Mouse (Mus musculus) forebrain, embryonic 11.5 days (tissue): Measurements from ENCODE around the gene Wtip. TPM values are rescaled to one million over a fixed set of nuclear protein-coding genes. Genes with fewer than 3 reads are reported as not detected.
"Not testable (repeated sequence)": the region's sequence is repeated elsewhere in the genome, so short reads cannot be mapped to it uniquely, and the experiment has no call there.

Experiments used
- ATAC-seq: fragments of 200-750 bp; cut with Nextera tagmentation; replicated peaks from 2 replicates; pipeline ENCODE4 v1.8.0; 2017; ENCODE audit warnings: moderate TSS enrichment; ENCODE audit not compliant: low FRiP score
- DNase-seq: peaks from one replicate; pipeline ENCODE4 v3.0.0-alpha.2; 2017; ENCODE audit warnings: low spot score
- H3K27ac ChIP-seq: fragments of 300-500 bp; sonication (generic); 2 replicates; pipeline ENCODE4 v1.5.1; 2014; ENCODE audit warnings: low read depth, low read length
- H3K27me3 ChIP-seq: fragments of 300-500 bp; sonication (generic); 2 replicates; pipeline ENCODE4 v1.6.1; 2014; ENCODE audit warnings: mild to moderate bottlenecking, low read length, mixed read lengths; ENCODE audit not compliant: control insufficient read depth, insufficient read depth
- H3K36me3 ChIP-seq: fragments of 300-500 bp; sonication (generic); 2 replicates; pipeline ENCODE4 v1.6.1; 2014; ENCODE audit warnings: mild to moderate bottlenecking, low read length, moderate library complexity, mixed read lengths; ENCODE audit not compliant: control insufficient read depth, insufficient read depth
- H3K4me1 ChIP-seq: fragments of 300-500 bp; sonication (generic); replicated peaks from 2 replicates; pipeline ENCODE4 v1.6.1; 2014; ENCODE audit warnings: low read length, mixed read lengths; ENCODE audit not compliant: control insufficient read depth, insufficient read depth
- H3K4me2 ChIP-seq: fragments of 300-500 bp; sonication (generic); 2 replicates; pipeline ENCODE4 v1.6.1; 2014; ENCODE audit warnings: low read depth, mild to moderate bottlenecking, low read length, moderate library complexity, mixed read lengths; ENCODE audit not compliant: severe bottlenecking
- H3K4me3 ChIP-seq: fragments of 300-500 bp; sonication (generic); 2 replicates; pipeline ENCODE4 v1.5.1; 2014; ENCODE audit warnings: low read depth, low read length
- H3K9ac ChIP-seq: fragments of 300-500 bp; sonication (generic); 2 replicates; pipeline ENCODE4 v1.6.1; 2014; ENCODE audit warnings: low read length
- H3K9me3 ChIP-seq: fragments of 300-500 bp; sonication (generic); 2 replicates; pipeline ENCODE4 v1.6.1; 2016; ENCODE audit warnings: low read length, mixed read lengths; ENCODE audit not compliant: control insufficient read depth
- whole genome bisulfite sequencing: fragments of 180-500 bp; shearing (Covaris S2); extraction: QIAGEN DNeasy Blood & Tissue Kit; methylation state at CpG from one replicate; pipeline ENCODE4 v1.1.7; 2014; 5-methylcytosine and 5-hydroxymethylcytosine counted together
- polyA plus RNA-seq: library from polyadenylated mRNA; unstranded; fragments of >200 nt; fragmentation: Nextera tagmentation; extraction: Ambion mirVana; gene quantifications from 2 replicates; pipeline ENCODE4 v1.2.1, GENCODE M21; 2014

The Wtip gene
- polyA plus RNA-seq, 1 experiment from 2014 or later: 3.9 TPM

DNA sequence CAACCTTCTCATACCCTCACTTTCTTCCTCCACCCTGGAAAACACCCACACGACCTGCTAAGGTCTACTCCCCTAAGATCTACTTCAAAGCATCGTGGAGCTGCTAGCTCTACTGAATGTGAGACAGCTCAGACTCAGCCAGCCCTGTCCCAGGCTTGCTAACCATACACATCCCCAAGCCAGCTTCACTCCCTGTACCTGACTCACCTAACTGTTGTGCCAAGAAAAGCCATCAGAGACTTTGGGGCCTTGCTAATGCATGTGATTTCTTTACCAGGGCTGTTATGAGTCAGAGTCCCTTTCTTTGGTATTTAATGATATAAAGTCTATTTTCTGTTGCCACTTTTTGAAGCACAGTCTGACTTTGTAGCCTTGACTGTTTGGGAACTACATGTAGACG, 1.9 kb downstream of the Wtip start:
- Histone ChIP-seq H3K9me3 (no peaks in the 10 kb centered on the region; the same call in 1 of the 2 replicates), H3K27me3 (no peaks in the 10 kb centered on the region), H3K4me2 (peak overlapping the region; percentile 24; the same call in 1 of the 2 replicates), H3K4me1 (peaks cover 3% of the 10 kb centered on the region; the same call in 1 of the 2 replicates), H3K27ac (no peak overlapping the region), H3K36me3 (no peaks in the 10 kb centered on the region), H3K9ac (no peak overlapping the region), H3K4me3 (no peak overlapping the region)
- WGBS: 77% methylated on average over 3 of the region's 3 CpGs
- ATAC-seq: no peak
- no peak for DNase-seq

DNA sequence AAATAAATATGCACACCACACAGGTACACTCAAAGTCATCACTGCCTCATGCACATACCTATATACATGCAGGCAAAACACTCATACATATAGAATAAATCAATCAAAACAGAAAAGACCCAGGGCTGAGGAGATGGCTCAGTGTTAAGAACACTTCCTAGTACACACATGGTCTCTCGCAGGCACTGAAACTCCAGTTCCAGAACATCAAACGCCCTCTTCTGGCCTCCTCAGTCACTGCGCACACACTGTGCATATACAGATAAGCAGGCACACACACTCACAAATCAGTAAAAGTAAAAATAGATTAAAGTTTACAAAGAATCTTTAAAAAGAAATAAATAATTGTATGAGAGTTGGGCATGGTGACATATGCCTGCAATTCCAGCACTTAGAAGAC, 6.8 kb downstream of the Wtip start:
- peaks cover 3% of the 10 kb centered on the region; the same call in 1 of the 2 replicates for H3K36me3 ChIP-seq
- ATAC-seq (no peak), DNase-seq (no peak)
- no peak overlapping the region for H3K4me2 ChIP-seq
- no peak overlapping the region for H3K4me3 ChIP-seq
- H3K27me3 ChIP-seq: no peaks in the 10 kb centered on the region
- H3K27ac ChIP-seq: no peak overlapping the region
- no peak overlapping the region for H3K9ac ChIP-seq
- 91% methylated on average over 3 of the region's 3 CpGs for WGBS
- H3K9me3 ChIP-seq: no peaks in the 10 kb centered on the region; the same call in 1 of the 2 replicates
- no peaks in the 10 kb centered on the region for H3K4me1 ChIP-seq

DNA sequence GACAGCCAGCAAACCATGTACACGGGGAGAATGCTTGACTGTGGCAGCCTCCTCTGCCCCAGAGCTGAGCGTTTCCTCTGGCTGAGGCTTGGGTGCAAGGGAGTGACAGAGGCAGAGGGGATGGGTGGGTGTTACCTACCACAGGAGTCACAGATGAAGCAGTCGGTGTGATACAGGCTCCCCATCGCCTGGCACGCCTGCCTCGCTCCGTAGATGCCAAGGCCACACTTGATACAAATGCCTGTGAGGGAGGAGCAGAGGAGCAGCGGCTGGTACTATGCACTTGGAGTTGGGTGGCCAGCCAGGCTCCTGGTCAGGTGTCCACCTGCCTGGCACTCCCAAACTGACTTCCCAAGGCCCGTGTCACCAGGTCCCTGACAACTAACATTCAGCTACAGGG, 7.7 kb downstream of the Wtip start:
- no peaks in the 10 kb centered on the region for H3K27me3 ChIP-seq

DNA sequence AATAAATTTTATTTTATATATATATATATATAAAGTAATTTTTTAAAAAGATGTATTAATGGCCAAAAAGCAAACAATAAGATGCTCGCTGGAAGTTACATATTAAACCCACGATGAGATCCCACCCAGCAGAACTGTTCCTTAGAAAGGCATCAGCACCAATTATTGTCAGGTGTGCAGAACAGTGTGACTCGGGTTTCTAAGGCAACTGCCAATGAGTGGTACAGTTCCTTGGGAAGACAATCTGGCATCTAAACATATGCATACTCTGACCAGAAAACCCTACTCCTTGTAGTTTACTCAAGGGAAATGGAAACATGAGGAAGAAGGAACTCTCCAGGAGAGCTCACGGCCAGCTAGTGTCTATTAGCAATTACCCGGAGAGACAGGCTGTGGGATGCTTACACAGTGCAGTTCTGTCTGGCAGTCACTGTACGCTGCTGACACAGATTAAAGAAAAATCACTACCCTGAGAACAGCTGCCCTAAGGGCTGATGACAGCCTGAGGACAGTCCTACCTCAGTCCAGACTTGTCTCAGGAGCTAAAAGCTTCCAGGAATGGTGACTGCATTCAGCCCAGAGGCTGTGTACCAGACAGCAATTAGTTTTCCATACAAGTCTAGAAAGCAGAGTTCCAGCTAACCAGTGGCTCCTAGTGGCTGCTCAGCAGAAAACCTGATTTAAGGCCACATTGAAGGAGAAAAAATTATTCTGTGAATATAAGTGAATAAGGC, 9.9 kb downstream of the Wtip start:
- peaks cover 3% of the 10 kb centered on the region; the same call in 1 of the 2 replicates for H3K36me3 ChIP-seq
- H3K4me3 ChIP-seq: no peak overlapping the region
- DNase-seq: no peak

More for the DNA sequence above, 7.7 kb downstream of the Wtip start:
- Histone ChIP-seq H3K4me3 (no peak overlapping the region), H3K4me1 (no peaks in the 10 kb centered on the region), H3K36me3 (peaks cover 3% of the 10 kb centered on the region; the same call in 1 of the 2 replicates), H3K4me2 (no peak overlapping the region), H3K9me3 (no peaks in the 10 kb centered on the region; the same call in 1 of the 2 replicates), H3K9ac (no peak overlapping the region), H3K27ac (no peak overlapping the region)
- WGBS: 94% methylated on average over 9 of the region's 9 CpGs
- ATAC-seq (no peak), DNase-seq (no peak)

DNA sequence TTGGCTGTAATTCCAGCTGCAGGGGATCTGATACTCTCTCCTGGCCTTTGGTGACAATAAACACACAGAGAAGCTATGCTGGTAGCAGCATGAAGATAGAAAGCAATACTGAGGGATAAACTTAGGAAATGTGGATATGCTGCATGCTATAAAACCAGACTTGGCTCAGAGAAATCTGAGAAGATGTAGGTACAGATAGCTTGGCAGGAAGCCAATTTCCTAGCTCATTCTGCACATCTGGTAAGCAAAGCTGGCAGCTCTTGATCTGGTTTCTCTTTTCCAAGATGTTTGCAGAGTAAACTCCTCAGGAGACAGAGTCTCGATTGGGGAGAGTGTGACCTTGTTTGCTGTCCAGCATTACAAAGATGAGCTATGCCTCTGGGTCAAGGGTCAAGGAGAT, 12.4 kb downstream of the Wtip start:
- H3K27ac ChIP-seq, H3K27me3 ChIP-seq, ATAC-seq, H3K36me3 ChIP-seq, H3K4me3 ChIP-seq, DNase-seq, H3K4me2 ChIP-seq, H3K4me1 ChIP-seq, H3K9ac ChIP-seq, H3K9me3 ChIP-seq: not testable (repeated sequence)
- 61% methylated on average over 1 of the region's 1 CpGs for WGBS

More for the DNA sequence above, 9.9 kb downstream of the Wtip start:
- H3K4me2 ChIP-seq: no peak overlapping the region
- no peak overlapping the region for H3K27ac ChIP-seq
- H3K27me3 ChIP-seq: no peaks in the 10 kb centered on the region
- H3K9me3 ChIP-seq: no peaks in the 10 kb centered on the region; the same call in 1 of the 2 replicates
- H3K9ac ChIP-seq: no peak overlapping the region
- 93% methylated on average over 6 of the region's 6 CpGs for WGBS
- ATAC-seq: no peak; the same call in 1 of the 2 replicates
- no peaks in the 10 kb centered on the region for H3K4me1 ChIP-seq

DNA sequence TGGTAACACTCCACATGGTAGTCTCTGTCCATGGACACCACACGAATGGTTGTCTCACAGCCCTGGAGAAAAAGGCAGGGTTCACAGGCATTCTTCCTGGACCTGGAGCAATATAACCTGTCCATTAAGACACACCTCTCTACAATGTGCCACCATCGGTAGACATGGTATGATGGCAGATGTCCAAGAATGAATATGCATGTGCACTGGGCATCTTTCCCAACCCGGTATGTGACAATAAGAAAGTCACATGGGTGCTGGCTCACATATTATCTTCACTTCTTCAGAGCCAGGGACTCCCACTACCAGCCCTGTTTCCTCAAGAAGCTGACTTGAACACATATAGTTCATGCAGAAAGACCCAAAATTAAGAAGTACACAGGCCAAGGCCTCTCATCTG, 16.5 kb downstream of the Wtip start:
- Histone ChIP-seq H3K9ac (no peak overlapping the region), H3K4me3 (no peak overlapping the region), H3K27me3 (no peaks in the 10 kb centered on the region), H3K36me3 (peaks cover 3% of the 10 kb centered on the region; the same call in 1 of the 2 replicates), H3K9me3 (no peaks in the 10 kb centered on the region), H3K27ac (no peak overlapping the region), H3K4me1 (no peaks in the 10 kb centered on the region), H3K4me2 (no peak overlapping the region)
- WGBS: 92% methylated on average over 3 of the region's 3 CpGs
- DNase-seq (no peak), ATAC-seq (no peak)

DNA sequence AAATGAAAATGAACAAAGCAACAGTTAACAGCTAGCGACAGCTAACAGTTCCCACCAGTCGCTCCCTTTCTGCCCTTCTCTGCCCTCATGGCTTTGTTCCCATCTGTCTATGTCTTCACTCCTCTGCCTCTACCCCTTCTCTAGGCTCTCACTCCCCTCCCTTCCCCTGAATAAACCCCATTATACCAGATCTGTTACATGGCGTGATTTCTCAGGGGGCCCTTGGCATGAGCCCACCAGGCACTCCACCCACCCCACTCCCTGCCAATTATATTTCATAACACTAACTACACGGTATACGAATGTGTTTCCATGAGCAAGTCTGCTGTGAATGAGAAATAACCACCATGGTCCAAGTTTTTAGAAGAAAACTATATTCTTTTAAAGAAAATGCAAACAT, 23.9 kb downstream of the Wtip start:
- DNase-seq (no peak), ATAC-seq (no peak)
- no peaks in the 10 kb centered on the region for H3K27me3 ChIP-seq
- no peaks in the 10 kb centered on the region for H3K9me3 ChIP-seq
- peaks cover 3% of the 10 kb centered on the region; the same call in 1 of the 2 replicates for H3K36me3 ChIP-seq
- H3K4me3 ChIP-seq: no peak overlapping the region
- H3K27ac ChIP-seq: no peak overlapping the region
- no peaks in the 10 kb centered on the region for H3K4me1 ChIP-seq
- 74% methylated on average over 5 of the region's 5 CpGs for WGBS
- H3K9ac ChIP-seq: no peak overlapping the region
- no peak overlapping the region for H3K4me2 ChIP-seq

DNA sequence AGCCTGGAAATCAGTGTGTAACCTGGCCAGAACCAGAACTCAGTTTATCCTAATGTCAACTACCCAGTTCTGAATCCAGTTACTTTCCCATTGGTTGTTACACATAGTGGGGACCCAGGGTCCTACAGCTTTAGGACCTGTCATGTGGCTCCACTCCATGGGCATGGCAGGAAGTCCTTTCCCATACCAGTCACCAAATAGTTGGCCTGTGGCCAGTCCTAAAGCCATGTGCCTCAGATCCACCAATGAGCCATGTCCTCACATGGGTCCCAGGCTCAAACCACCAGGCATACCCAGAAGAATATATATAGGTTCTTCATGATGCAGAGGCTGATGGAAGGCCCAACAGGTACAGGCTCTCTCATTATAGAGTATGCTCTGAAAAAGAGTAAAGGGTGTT, 31.8 kb downstream of the Wtip start:
- no peak overlapping the region for H3K4me2 ChIP-seq
- H3K4me1 ChIP-seq: no peaks in the 10 kb centered on the region
- H3K4me3 ChIP-seq: no peak overlapping the region
- no peak overlapping the region for H3K27ac ChIP-seq
- H3K9ac ChIP-seq: no peak overlapping the region
- no peaks in the 10 kb centered on the region for H3K36me3 ChIP-seq
- ATAC-seq (no peak), DNase-seq (peak; percentile 13)
- H3K27me3 ChIP-seq: no peaks in the 10 kb centered on the region
- H3K9me3 ChIP-seq: no peaks in the 10 kb centered on the region; the same call in 1 of the 2 replicates

DNA sequence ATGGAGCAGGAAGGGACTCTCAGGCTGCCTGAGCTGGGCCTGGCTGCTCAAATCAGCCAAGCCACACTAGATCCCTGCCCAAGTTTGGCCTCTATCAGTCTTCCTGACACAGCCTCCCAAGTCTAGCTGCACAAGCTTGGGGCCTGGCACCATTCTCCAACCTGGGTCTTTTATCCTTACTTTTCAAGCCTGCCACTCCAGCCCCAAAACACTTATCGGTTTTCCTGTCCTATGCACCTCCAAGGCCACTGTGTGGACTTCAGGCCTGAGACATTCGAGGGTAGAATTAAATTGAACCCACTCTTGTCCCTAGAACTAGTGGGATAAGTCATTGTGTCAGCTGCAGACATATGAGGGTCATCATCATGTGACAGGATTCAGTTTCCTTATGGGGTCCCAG, 33.1 kb downstream of the Wtip start:
- Histone ChIP-seq H3K4me3 (no peak overlapping the region), H3K27ac (no peak overlapping the region), H3K4me1 (no peaks in the 10 kb centered on the region), H3K4me2 (no peak overlapping the region), H3K27me3 (no peaks in the 10 kb centered on the region), H3K9me3 (no peaks in the 10 kb centered on the region; the same call in 1 of the 2 replicates), H3K36me3 (no peaks in the 10 kb centered on the region), H3K9ac (no peak overlapping the region)
- ATAC-seq (no peak), DNase-seq (no peak)
- 73% methylated on average over 2 of the region's 2 CpGs for WGBS
